Mouse (Mus musculus) heart, embryonic 16.5 days (tissue): ENCODE measurements around the gene Kbtbd4. TPM values are rescaled to one million over a fixed set of nuclear protein-coding genes. Genes with fewer than 3 reads are reported as not detected.

Experiments used
- ATAC-seq: fragments of 200-750 bp; cut with Nextera tagmentation; replicated peaks from 2 replicates; pipeline ENCODE4 v1.8.0; 2017; ENCODE audit warnings: moderate number of reproducible peaks; ENCODE audit not compliant: insufficient read depth, low FRiP score; ENCODE audit errors: extremely low read depth
- H3K27ac ChIP-seq: fragments of 300-500 bp; sonication (generic); 2 replicates; pipeline ENCODE4 v1.5.1; 2014; ENCODE audit warnings: mild to moderate bottlenecking, low read length, control low read depth, moderate library complexity
- H3K27me3 ChIP-seq: fragments of 300-500 bp; sonication (generic); 2 replicates; pipeline ENCODE4 v1.6.1; 2014; ENCODE audit warnings: low read length, mixed read lengths; ENCODE audit not compliant: control insufficient read depth, insufficient read depth
- H3K36me3 ChIP-seq: fragments of 300-500 bp; sonication (generic); 2 replicates; pipeline ENCODE4 v1.6.1; 2014; ENCODE audit not compliant: control insufficient read depth, insufficient read depth
- H3K4me1 ChIP-seq: fragments of 300-500 bp; sonication (generic); 2 replicates; pipeline ENCODE4 v1.6.1; 2014; ENCODE audit warnings: low read length, mixed read lengths; ENCODE audit not compliant: control insufficient read depth, insufficient read depth
- H3K4me2 ChIP-seq: fragments of 300-500 bp; sonication (generic); 2 replicates; pipeline ENCODE4 v1.6.1; 2014; ENCODE audit warnings: low read depth, mild to moderate bottlenecking, control low read depth, low read length
- H3K4me3 ChIP-seq: fragments of 300-500 bp; sonication (generic); 2 replicates; pipeline ENCODE4 v1.5.1; 2014; ENCODE audit warnings: mild to moderate bottlenecking, control low read depth, low read length
- H3K9ac ChIP-seq: fragments of 300-500 bp; sonication (generic); 2 replicates; pipeline ENCODE4 v1.6.1; 2014; ENCODE audit warnings: low read length, control low read depth
- H3K9me3 ChIP-seq: fragments of 300-500 bp; sonication (generic); replicated peaks from 2 replicates; pipeline ENCODE4 v1.6.1; 2016; ENCODE audit warnings: low read length; ENCODE audit not compliant: control insufficient read depth
- WGBS: fragments of 180-500 bp; shearing (Covaris S2); extraction: QIAGEN DNeasy Blood & Tissue Kit; methylation state at CpG from one replicate; pipeline ENCODE4 v1.1.7; 2014; 5-methylcytosine and 5-hydroxymethylcytosine counted together
- polyA plus RNA-seq: library from polyadenylated mRNA; unstranded; fragments of >200 nt; fragmentation: Nextera tagmentation; extraction: Ambion mirVana; gene quantifications from 2 replicates; pipeline ENCODE4 v1.2.1, GENCODE M21; 2015

Kbtbd4 gene
- polyA plus RNA-seq, 1 experiment from 2014 or later = 29.1 TPM

DNA sequence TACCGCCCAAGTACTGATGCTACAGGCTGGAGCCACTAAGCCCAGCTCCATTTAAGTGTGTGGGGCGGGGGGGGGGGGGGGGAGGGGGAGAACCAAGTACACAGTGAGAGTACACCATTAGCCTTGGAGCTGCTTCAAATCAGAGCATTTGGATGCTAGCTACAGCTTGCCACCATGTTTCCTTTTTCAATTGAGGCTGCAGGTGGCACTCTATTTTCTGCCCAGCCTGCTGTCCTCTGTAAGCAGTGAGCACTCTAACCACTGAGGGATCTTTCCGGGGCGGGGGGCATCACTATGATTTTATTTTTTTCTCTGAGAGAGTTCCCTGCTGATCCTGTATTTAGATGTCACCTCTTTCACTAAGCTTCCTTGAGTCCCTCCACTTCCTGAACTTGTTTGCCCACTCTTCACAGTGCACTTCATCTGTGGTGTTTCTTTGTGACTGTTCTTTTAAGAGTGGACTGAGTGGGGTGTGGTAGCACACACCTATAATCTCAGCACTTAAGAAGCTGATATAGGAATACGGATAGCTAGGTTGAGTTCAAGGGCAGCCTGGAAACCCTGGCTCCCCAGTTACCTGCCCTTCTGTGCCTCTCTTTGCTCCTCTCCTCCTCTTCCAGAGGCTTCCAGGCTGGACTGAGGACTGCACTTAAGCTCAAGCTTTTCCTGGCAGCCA is 26.8 kb upstream of the Kbtbd4 start:
- WGBS = 50% methylated on average over 4 of the region's 5 CpGs
- no peak overlapping the region for H3K4me2 ChIP-seq
- H3K27ac ChIP-seq = no peak overlapping the region
- no peak overlapping the region for H3K9ac ChIP-seq
- H3K9me3 ChIP-seq = no peaks in the 10 kb centered on the region
- H3K4me1 ChIP-seq = peaks cover 12% of the 10 kb centered on the region; the same call in 1 of the 2 replicates
- H3K27me3 ChIP-seq = no peaks in the 10 kb centered on the region
- no peak overlapping the region for H3K4me3 ChIP-seq
- no peak for ATAC-seq
- H3K36me3 ChIP-seq = no peaks in the 10 kb centered on the region

- no peak overlapping the region for H3K9ac ChIP-seq
- no peak overlapping the region for H3K4me2 ChIP-seq
- H3K9me3 ChIP-seq = no peaks in the 10 kb centered on the region
- H3K4me3 ChIP-seq = no peak overlapping the region
- H3K27me3 ChIP-seq = no peaks in the 10 kb centered on the region
- H3K4me1 ChIP-seq = peaks cover 12% of the 10 kb centered on the region; the same call in 1 of the 2 replicates
- H3K27ac ChIP-seq = no peak overlapping the region
- H3K36me3 ChIP-seq = no peaks in the 10 kb centered on the region
- ATAC-seq = no peak
Observed at GRCm38 (mm10) chr2:90879419-90879818, 25.1 kb upstream of the Kbtbd4 start.

- 41% methylated on average over 6 of the region's 6 CpGs for WGBS
- Histone ChIP-seq H3K36me3 (no peaks in the 10 kb centered on the region), H3K4me3 (no peak overlapping the region), H3K9ac (no peak overlapping the region), H3K27ac (no peak overlapping the region), H3K4me2 (no peak overlapping the region), H3K27me3 (no peaks in the 10 kb centered on the region), H3K4me1 (peaks cover 12% of the 10 kb centered on the region; the same call in 1 of the 2 replicates), H3K9me3 (no peaks in the 10 kb centered on the region)
- no peak for ATAC-seq
Observed at GRCm38 (mm10) chr2:90880144-90880785, 24.3 kb upstream of the Kbtbd4 start.

DNA sequence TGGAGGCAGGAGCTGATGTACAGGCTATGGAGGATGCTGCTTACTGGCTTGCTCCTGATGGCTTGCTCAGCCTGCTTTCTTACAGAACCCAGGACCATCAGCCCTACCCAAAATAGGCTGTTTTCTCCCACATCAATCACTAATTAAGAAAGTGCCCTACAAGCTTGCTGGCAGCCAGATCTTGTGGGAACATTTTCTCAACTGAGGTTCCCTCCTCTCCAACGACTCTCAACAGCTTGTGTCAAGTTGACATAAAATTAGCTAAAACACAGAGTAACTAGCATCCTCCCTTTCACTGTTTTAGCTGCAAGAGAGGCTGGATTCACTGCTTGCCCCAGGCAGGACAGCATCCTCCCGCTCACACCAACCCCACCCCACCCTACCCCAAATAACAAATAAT is 22.7 kb upstream of the Kbtbd4 start:
- WGBS = 85% methylated on average over 2 of the region's 2 CpGs
- H3K4me3 ChIP-seq = no peak overlapping the region
- no peak overlapping the region for H3K27ac ChIP-seq
- peaks cover 6% of the 10 kb centered on the region; the same call in 1 of the 2 replicates for H3K27me3 ChIP-seq
- H3K36me3 ChIP-seq = no peaks in the 10 kb centered on the region
- no peak overlapping the region for H3K9ac ChIP-seq
- no peak for ATAC-seq
- H3K4me1 ChIP-seq = peaks cover 19% of the 10 kb centered on the region
- no peaks in the 10 kb centered on the region for H3K9me3 ChIP-seq
- H3K4me2 ChIP-seq = no peak overlapping the region

- Histone ChIP-seq H3K4me3 (peak within 1 kb of the TSS; percentile 53), H3K9ac (peak within 1 kb of the TSS; percentile 63), H3K4me1 (peaks cover 9% of the 10 kb centered on the region; the same call in 1 of the 2 replicates), H3K36me3 (no peaks in the 10 kb centered on the region), H3K27me3 (peaks cover 19% of the 10 kb centered on the region), H3K9me3 (no peaks in the 10 kb centered on the region), H3K27ac (no peak within 1 kb of the TSS), H3K4me2 (peak within 1 kb of the TSS; percentile 73)
- ATAC-seq = peak; percentile 29; the same call in 1 of the 2 replicates
- WGBS = 3% methylated on average over 45 of the region's 45 CpGs
Observed at GRCm38 (mm10) chr2:90885218-90886041, 19.1 kb upstream of the Kbtbd4 start, which contains the start of gene C1qtnf4. TSS of gene C1qtnf4 (plus strand) at chr2:90885860.

DNA sequence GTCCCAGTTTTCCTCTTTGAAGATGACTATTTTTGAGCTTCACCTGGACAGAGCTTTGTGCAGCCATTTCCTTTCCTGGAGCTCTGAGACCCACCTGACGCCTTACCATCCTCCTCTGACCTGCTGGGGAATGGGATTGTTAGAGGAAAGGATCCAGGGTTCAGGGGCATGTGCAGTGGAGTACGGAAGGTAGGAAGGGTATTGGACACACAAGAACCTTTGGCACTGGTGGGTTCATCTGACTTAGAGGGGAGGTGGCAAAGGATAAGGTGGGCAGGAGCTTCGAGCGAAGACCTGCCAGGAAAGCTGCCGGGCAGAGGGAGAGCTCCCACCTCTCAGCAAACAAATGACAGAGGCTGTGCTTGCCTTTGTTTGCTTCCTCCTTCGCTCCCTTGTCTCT is 18.1 kb upstream of the Kbtbd4 start:
- Histone ChIP-seq H3K9ac (peak overlapping the region; percentile 63; the same call in 1 of the 2 replicates), H3K27me3 (peaks cover 19% of the 10 kb centered on the region), H3K4me3 (peak overlapping the region; percentile 53; the same call in 1 of the 2 replicates), H3K36me3 (no peaks in the 10 kb centered on the region), H3K27ac (no peak overlapping the region), H3K9me3 (no peaks in the 10 kb centered on the region), H3K4me1 (peaks cover 9% of the 10 kb centered on the region; the same call in 1 of the 2 replicates), H3K4me2 (no peak overlapping the region)
- WGBS = 53% methylated on average over 6 of the region's 6 CpGs
- ATAC-seq = no peak

GRCm38 (mm10) chr2:90887627-90888026 is 16.9 kb upstream of the Kbtbd4 start:
- Histone ChIP-seq H3K27ac (no peak overlapping the region), H3K36me3 (no peaks in the 10 kb centered on the region), H3K9ac (no peak overlapping the region), H3K4me2 (no peak overlapping the region), H3K4me1 (peaks cover 9% of the 10 kb centered on the region; the same call in 1 of the 2 replicates), H3K27me3 (peaks cover 19% of the 10 kb centered on the region), H3K4me3 (no peak overlapping the region), H3K9me3 (no peaks in the 10 kb centered on the region)
- ATAC-seq = no peak
- 46% methylated on average over 5 of the region's 5 CpGs for WGBS

- Histone ChIP-seq H3K27ac (no peak overlapping the region), H3K9me3 (no peaks in the 10 kb centered on the region), H3K4me2 (peak overlapping the region; percentile 91), H3K36me3 (peaks cover under 1% of the 10 kb centered on the region; the same call in 1 of the 2 replicates), H3K27me3 (peaks cover 19% of the 10 kb centered on the region), H3K9ac (peak overlapping the region; percentile 78), H3K4me3 (peak overlapping the region; percentile 68), H3K4me1 (peaks cover 11% of the 10 kb centered on the region)
- 2% methylated on average over 133 of the region's 133 CpGs for WGBS
- ATAC-seq = peak; percentile 55
Observed at GRCm38 (mm10) chr2:90889550-90890548, 14.7 kb upstream of the Kbtbd4 start.
